Comparison of ENCODE assay signal across 8 mouse cellular contexts in genomic region chr2:174312118-174312647, GRCm38 (mm10). TPM values are rescaled to one million over a fixed set of nuclear protein-coding genes. Genes with fewer than 3 reads are reported as not detected.
DNase-seq lines count a peak whose midpoint lies in the region; ATAC-seq and TF ChIP-seq lines count a peak whose summit lies in the region.

No protein-coding gene starts in this region.

- H3K79me2 ChIP-seq in MEL (ENCODE audit: control insufficient read depth, insufficient read depth, low read length, poor library complexity): no peaks in the 10 kb centered on the region

- H3K4me3 ChIP-seq in MEL (ENCODE audit: control insufficient read depth in 1 of 2, insufficient read depth in 1 of 2, low read depth in 2 of 2, low read length in 2 of 2): no peak overlapping the region
- H3K4me3 ChIP-seq in forebrain, embryonic 14.5 days (ENCODE audit: low read depth, low read length): no peak overlapping the region
- no peak overlapping the region for H3K4me3 ChIP-seq in hindbrain, embryonic 14.5 days (replicated peaks; ENCODE audit: low read length)
- no peak overlapping the region for H3K4me3 ChIP-seq in lung, embryonic 16.5 days (ENCODE audit: low read length)

- whole genome bisulfite sequencing in forebrain, embryonic 14.5 days: 17% methylated on average over 4 of the region's 4 CpGs
- 38% methylated on average over 4 of the region's 4 CpGs for WGBS in hindbrain, embryonic 14.5 days
- WGBS in lung, embryonic 16.5 days: 11% methylated on average over 4 of the region's 4 CpGs

- peak; percentile 53 to 94 (median 82) for TF ChIP-seq CTCF in MEL (IDR thresholded peaks at IDR 0.05 in 2 of 3, conservative IDR thresholded peaks at IDR 0.05 in 1 of 3; ENCODE audit: control insufficient read depth in 1 of 3, insufficient read depth in 1 of 3, low read depth in 2 of 3, low read length in 3 of 3, poor library complexity in 1 of 3, severe bottlenecking in 1 of 3)

- peak; percentile 76 for ATAC-seq in forebrain, embryonic 14.5 days
- peak; percentile 85 for ATAC-seq in hindbrain, embryonic 14.5 days (ENCODE audit: low FRiP score)
- peak; percentile 83 for ATAC-seq in lung, embryonic 16.5 days (ENCODE audit: low read depth)

- H3K4me2 ChIP-seq in forebrain, embryonic 14.5 days (ENCODE audit: low read length): no peak overlapping the region
- H3K4me2 ChIP-seq in hindbrain, embryonic 14.5 days (replicated peaks): no peak overlapping the region
- H3K4me2 ChIP-seq in lung, embryonic 16.5 days (ENCODE audit: low read depth, low read length): 0 out of 2 replicates have a peak overlapping the region, but pooled peaks have one; percentile 5

- no peaks in the 10 kb centered on the region for H3K9me3 ChIP-seq in MEL (replicated peaks; ENCODE audit: insufficient read depth, low read length)
- H3K9me3 ChIP-seq in forebrain, embryonic 14.5 days (replicated peaks; ENCODE audit: control insufficient read depth, low read length): no peaks in the 10 kb centered on the region
- no peaks in the 10 kb centered on the region for H3K9me3 ChIP-seq in hindbrain, embryonic 14.5 days (ENCODE audit: control insufficient read depth, low read length)
- no peaks in the 10 kb centered on the region for H3K9me3 ChIP-seq in lung, embryonic 16.5 days (ENCODE audit: control insufficient read depth, low read length)

- H3K4me1 ChIP-seq in MEL (ENCODE audit: control insufficient read depth in 1 of 2, insufficient read depth in 2 of 2, low read length in 2 of 2): peaks cover 0 to 2% of the 10 kb centered on the region in 2 experiments; a peak in 2 of 4 replicates
- H3K4me1 ChIP-seq in forebrain, embryonic 14.5 days (ENCODE audit: control insufficient read depth, insufficient read depth, low read length): no peaks in the 10 kb centered on the region
- H3K4me1 ChIP-seq in hindbrain, embryonic 14.5 days (replicated peaks; ENCODE audit: control insufficient read depth, insufficient read depth, low read length): 0 out of 2 replicates have a peak, but pooled peaks cover 4% of the 10 kb centered on the region
- H3K4me1 ChIP-seq in lung, embryonic 16.5 days (replicated peaks; ENCODE audit: control insufficient read depth, insufficient read depth, low read length): peaks cover 4% of the 10 kb centered on the region; the same call in 1 of the 2 replicates

- no peak for TF ChIP-seq EP300 in MEL (IDR thresholded peaks at IDR 0.05; ENCODE audit: low read depth in 1 of 2, low read length in 2 of 2)

- H3K27me3 ChIP-seq in MEL (ENCODE audit: control insufficient read depth in 1 of 2, insufficient read depth in 2 of 2, low read length in 2 of 2): no peaks in the 10 kb centered on the region
- H3K27me3 ChIP-seq in forebrain, embryonic 14.5 days (replicated peaks; ENCODE audit: control insufficient read depth, insufficient read depth, low read length): no peaks in the 10 kb centered on the region
- no peaks in the 10 kb centered on the region for H3K27me3 ChIP-seq in hindbrain, embryonic 14.5 days (ENCODE audit: control insufficient read depth, insufficient read depth, low read length)
- H3K27me3 ChIP-seq in lung, embryonic 16.5 days (ENCODE audit: control insufficient read depth, insufficient read depth, low read depth, low read length): no peaks in the 10 kb centered on the region

- no peak overlapping the region for H3K27ac ChIP-seq in MEL (ENCODE audit: control insufficient read depth, low read depth, low read length)
- H3K27ac ChIP-seq in forebrain, embryonic 14.5 days (ENCODE audit: low read depth, low read length): no peak overlapping the region
- no peak overlapping the region for H3K27ac ChIP-seq in hindbrain, embryonic 14.5 days
- peak overlapping the region; percentile 62 for H3K27ac ChIP-seq in lung, embryonic 16.5 days (ENCODE audit: low read length)

- DNase-seq in MEL (ENCODE audit: low read depth, low spot score): peak; percentile 79
- peak; percentile 50 for DNase-seq in cerebellum, adult 11-12 months
- peak; percentile 87 for DNase-seq in forebrain, embryonic 14.5 days (ENCODE audit: low spot score)
- DNase-seq in hindbrain, embryonic 14.5 days (ENCODE audit: low spot score): peak; percentile 86
- DNase-seq in layer of hippocampus, postnatal 14 days (ENCODE audit: low spot score in 2 of 2): peak; percentile 78 to 89
- DNase-seq in ovary, postnatal 14 days (ENCODE audit: low spot score): peak; percentile 67
- DNase-seq in thymus, postnatal 0 days (ENCODE audit: low spot score): peak; percentile 83

- no peak for TF ChIP-seq POLR2A in MEL (IDR thresholded peaks at IDR 0.05; ENCODE audit: control insufficient read depth in 1 of 2, insufficient read depth in 1 of 2, low read depth in 1 of 2, low read length in 2 of 2, poor library complexity in 1 of 2)

- no peaks in the 10 kb centered on the region for H3K36me3 ChIP-seq in MEL (ENCODE audit: control insufficient read depth in 1 of 2, insufficient read depth in 2 of 2, low read length in 2 of 2)
- H3K36me3 ChIP-seq in forebrain, embryonic 14.5 days (ENCODE audit: control insufficient read depth, insufficient read depth, low read length): no peaks in the 10 kb centered on the region
- H3K36me3 ChIP-seq in hindbrain, embryonic 14.5 days (replicated peaks; ENCODE audit: control insufficient read depth, insufficient read depth): no peaks in the 10 kb centered on the region
- H3K36me3 ChIP-seq in lung, embryonic 16.5 days (ENCODE audit: control insufficient read depth, insufficient read depth, low read length): no peaks in the 10 kb centered on the region

- TF ChIP-seq RAD21 in MEL (IDR thresholded peaks at IDR 0.05; ENCODE audit: low read depth, low read length): peak; percentile 91

- no peak overlapping the region for H3K9ac ChIP-seq in MEL (ENCODE audit: control insufficient read depth, low read depth, low read length, poor library complexity, severe bottlenecking)
- no peak overlapping the region for H3K9ac ChIP-seq in forebrain, embryonic 14.5 days (ENCODE audit: low read length)
- H3K9ac ChIP-seq in hindbrain, embryonic 14.5 days: no peak overlapping the region
- H3K9ac ChIP-seq in lung, embryonic 16.5 days (ENCODE audit: low read length): no peak overlapping the region

TF ChIP-seq in MEL, 35 proteins besides CTCF, POLR2A, EP300 and RAD21:
- TF ChIP-seq MAFK (IDR thresholded peaks at IDR 0.05; ENCODE audit: borderline replicate concordance, low read depth, low read length): no peak
- TF ChIP-seq UBTF (IDR thresholded peaks at IDR 0.05; ENCODE audit: borderline replicate concordance, insufficient read depth, low read depth, low read length): no peak
- no peak for TF ChIP-seq TBP (IDR thresholded peaks at IDR 0.05; ENCODE audit: low read depth, low read length)
- peak; percentile 48; the same call in 1 of the 2 replicates for TF ChIP-seq MAZ (IDR thresholded peaks at IDR 0.05; ENCODE audit: low read depth, low read length)
- peak; percentile 51; the same call in 1 of the 2 replicates for TF ChIP-seq SIN3A (IDR thresholded peaks at IDR 0.05; ENCODE audit: low read length)
- TF ChIP-seq SMC3 (IDR thresholded peaks at IDR 0.05; ENCODE audit: low read depth, low read length): peak; percentile 99
- TF ChIP-seq ZNF384 (IDR thresholded peaks at IDR 0.05; ENCODE audit: low read depth, low read length): 0 out of 2 replicates have a peak, but pooled peaks have one; percentile 22
- TF ChIP-seq ZC3H11A (IDR thresholded peaks at IDR 0.05; ENCODE audit: low read depth, low read length): peak; percentile 98
TF ChIP-seq in MEL: peak in this region for 5.

RNA-seq across cellular contexts. Expression of gene Gnas, which starts 28.1 kb away (rescaled TPM):
- 255 and 273 TPM in 2 replicates for total RNA-seq in MEL (2012; rRNA removed)
- polyA plus RNA-seq in MEL (2012; ENCODE audit: insufficient read depth in 1 of 2, insufficient read length in 2 of 2, low read depth in 1 of 2, low replicate concordance in 2 of 2, missing spikeins in 1 of 2): 100 to 1,000 TPM; 383 to 447 TPM
- polyA plus RNA-seq in forebrain, embryonic 14.5 days (2014; fragmentation: Nextera tagmentation; extraction: Ambion mirVana): 966 and 1,076 TPM in 2 replicates
- polyA plus RNA-seq in hindbrain, embryonic 14.5 days (2014; fragmentation: Nextera tagmentation; extraction: Ambion mirVana): 1,800 and 1,897 TPM in 2 replicates
- total RNA-seq in layer of hippocampus, postnatal 14 days (2021): 1,000 to 10,000 TPM; 1,917 to 1,971 TPM
- polyA plus RNA-seq in lung, embryonic 16.5 days (2015; fragmentation: Nextera tagmentation; extraction: Ambion mirVana): 1,083 and 1,573 TPM in 2 replicates
- polyA plus RNA-seq in thymus, postnatal 0 days (2015; fragmentation: Nextera tagmentation; extraction: Ambion mirVana): 679 TPM in 2 replicates

RNA-seq across cellular contexts. Expression of gene Gm20721, which starts 34.3 kb away (rescaled TPM):
- 26.9 and 34.2 TPM in 2 replicates for total RNA-seq in MEL (2012; rRNA removed)
- 100 to 1,000 TPM in 1 of 2 experiments, not detected in 1; 171 TPM for polyA plus RNA-seq in MEL (2012; ENCODE audit: insufficient read depth in 1 of 2, insufficient read length in 2 of 2, low read depth in 1 of 2, low replicate concordance in 2 of 2, missing spikeins in 1 of 2)
- 5.9 and 6.3 TPM in 2 replicates for polyA plus RNA-seq in forebrain, embryonic 14.5 days (2014; fragmentation: Nextera tagmentation; extraction: Ambion mirVana)
- polyA plus RNA-seq in hindbrain, embryonic 14.5 days (2014; fragmentation: Nextera tagmentation; extraction: Ambion mirVana): 8.6 and 10.9 TPM in 2 replicates
- total RNA-seq in layer of hippocampus, postnatal 14 days (2021): 1 to 10 TPM; 2.6 to 2.8 TPM
- polyA plus RNA-seq in lung, embryonic 16.5 days (2015; fragmentation: Nextera tagmentation; extraction: Ambion mirVana): 16.9 and 55.8 TPM in 2 replicates
- polyA plus RNA-seq in thymus, postnatal 0 days (2015; fragmentation: Nextera tagmentation; extraction: Ambion mirVana): 4.1 and 5.4 TPM in 2 replicates
